8 mouse cellular contexts compared by ENCODE assay signal in the genomic region with DNA sequence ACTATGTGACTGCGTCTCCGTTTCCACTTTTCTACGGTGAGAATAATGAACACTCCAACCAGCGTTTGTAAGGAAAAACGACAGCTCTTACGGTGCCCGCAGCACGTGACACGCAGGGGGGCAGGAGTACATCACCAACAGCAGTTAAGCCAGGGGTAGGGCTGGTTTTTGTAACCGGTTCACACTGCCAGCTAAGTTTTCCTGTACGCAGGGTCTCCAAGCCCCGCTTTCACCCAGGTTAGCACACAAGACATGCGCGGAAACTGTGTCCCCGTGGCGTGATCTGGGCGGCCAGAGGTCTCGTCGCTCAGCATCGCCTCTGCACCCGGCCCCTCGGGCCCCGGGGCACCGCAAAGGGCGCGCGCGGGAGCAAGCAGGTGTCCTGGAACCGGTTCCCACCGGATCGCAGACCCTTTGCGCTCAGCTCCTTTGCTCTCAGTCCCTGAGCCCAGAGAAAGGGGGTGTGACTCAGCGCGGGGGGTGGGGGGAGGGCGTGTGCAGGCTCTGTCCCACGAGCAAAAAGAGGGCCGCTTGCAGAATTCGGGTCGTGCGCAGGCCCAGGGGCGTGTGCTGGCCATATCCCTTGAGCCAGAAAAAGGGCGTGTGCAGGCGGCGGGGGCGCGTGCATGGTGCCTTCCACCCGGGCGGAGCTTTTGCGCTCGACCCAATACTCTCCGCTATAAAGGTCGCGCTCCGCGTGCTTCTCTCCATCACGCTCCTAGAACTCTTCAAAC. TPM values are rescaled to one million over a fixed set of nuclear protein-coding genes. Genes with fewer than 3 reads are reported as not detected.
DNase-seq lines count a peak whose midpoint lies in the region; ATAC-seq and TF ChIP-seq lines count a peak whose summit lies in the region.

Gene Mt2, plus strand, starts transcription at position 590 of the 734 bp plus-strand sequence.

- DNase-seq in CD4-positive, CD25-positive, alpha-beta regulatory T cell, adult 2 months (ENCODE audit: low read depth, low spot score): peak; percentile 30
- peak; percentile 88 to 90 for DNase-seq in adrenal gland, postnatal 36 days
- DNase-seq in heart, embryonic 10.5 days (ENCODE audit: low spot score): peak; percentile 95
- peak; percentile 86 for DNase-seq in liver, embryonic 11.5 days (ENCODE audit: low spot score)
- DNase-seq in testis, postnatal 10 days (ENCODE audit: low spot score): peak; percentile 85

- WGBS in embryonic facial prominence, embryonic 15.5 days: under 1% methylated on average over 56 of the region's 56 CpGs
- under 1% methylated on average over 56 of the region's 56 CpGs for WGBS in heart, embryonic 10.5 days
- WGBS in kidney, embryonic 14.5 days: under 1% methylated on average over 56 of the region's 56 CpGs
- WGBS in liver, embryonic 11.5 days: 2% methylated on average over 56 of the region's 56 CpGs

- 0 out of 2 replicates have a peak within 1 kb of the TSS, but pooled peaks have one; percentile 2 for H3K9ac ChIP-seq in embryonic facial prominence, embryonic 15.5 days
- H3K9ac ChIP-seq in kidney, embryonic 14.5 days (ENCODE audit: low read depth, low read length): peak within 1 kb of the TSS; percentile 42
- peak within 1 kb of the TSS; percentile 95 for H3K9ac ChIP-seq in liver, embryonic 11.5 days (ENCODE audit: low read depth, low read length)

- peaks cover 25% of the 10 kb centered on the region for H3K4me1 ChIP-seq in embryonic facial prominence, embryonic 15.5 days
- peaks cover 22% of the 10 kb centered on the region for H3K4me1 ChIP-seq in heart, embryonic 10.5 days
- H3K4me1 ChIP-seq in kidney, embryonic 14.5 days (ENCODE audit: control insufficient read depth, insufficient read depth, low read length): peaks cover 21% of the 10 kb centered on the region
- peaks cover 26% of the 10 kb centered on the region for H3K4me1 ChIP-seq in liver, embryonic 11.5 days (replicated peaks; ENCODE audit: control insufficient read depth, insufficient read depth, low read length)

- peak within 1 kb of the TSS; percentile 45 for H3K27ac ChIP-seq in embryonic facial prominence, embryonic 15.5 days (replicated peaks)
- peak within 1 kb of the TSS; percentile 73 for H3K27ac ChIP-seq in heart, embryonic 10.5 days
- H3K27ac ChIP-seq in kidney, embryonic 14.5 days (ENCODE audit: low read depth, low read length): no peak within 1 kb of the TSS
- peak within 1 kb of the TSS; percentile 96 for H3K27ac ChIP-seq in liver, embryonic 11.5 days (ENCODE audit: low read depth, low read length)

- peak within 1 kb of the TSS; percentile 49 for H3K4me3 ChIP-seq in embryonic facial prominence, embryonic 15.5 days (replicated peaks)
- H3K4me3 ChIP-seq in heart, embryonic 10.5 days: peak within 1 kb of the TSS; percentile 61
- H3K4me3 ChIP-seq in kidney, embryonic 14.5 days (ENCODE audit: low read length): peak within 1 kb of the TSS; percentile 40
- H3K4me3 ChIP-seq in liver, embryonic 11.5 days (ENCODE audit: low read depth, low read length): peak within 1 kb of the TSS; percentile 74
- H3K4me3 ChIP-seq in myocyte: peak within 1 kb of the TSS; percentile 77

- peak within 1 kb of the TSS; percentile 41 for H3ac ChIP-seq in myocyte (ENCODE audit: control insufficient read depth, insufficient read length)

- H3K36me3 ChIP-seq in embryonic facial prominence, embryonic 15.5 days: no peaks in the 10 kb centered on the region
- H3K36me3 ChIP-seq in heart, embryonic 10.5 days: no peaks in the 10 kb centered on the region
- no peaks in the 10 kb centered on the region for H3K36me3 ChIP-seq in kidney, embryonic 14.5 days (ENCODE audit: control insufficient read depth, insufficient read depth, low read length)
- no peaks in the 10 kb centered on the region for H3K36me3 ChIP-seq in liver, embryonic 11.5 days (ENCODE audit: control insufficient read depth, insufficient read depth, low read length)
- H3K36me3 ChIP-seq in myocyte (ENCODE audit: control insufficient read depth, insufficient read depth): no peaks in the 10 kb centered on the region

- H3K79me2 ChIP-seq in myocyte (ENCODE audit: control insufficient read depth, insufficient read depth): no peaks in the 10 kb centered on the region

- H3K27me3 ChIP-seq in embryonic facial prominence, embryonic 15.5 days: peaks cover 67% of the 10 kb centered on the region
- H3K27me3 ChIP-seq in heart, embryonic 10.5 days (ENCODE audit: insufficient read depth, poor library complexity, severe bottlenecking): peaks cover 93% of the 10 kb centered on the region
- H3K27me3 ChIP-seq in kidney, embryonic 14.5 days (ENCODE audit: control insufficient read depth, insufficient read depth, low read length): peaks cover 61% of the 10 kb centered on the region
- H3K27me3 ChIP-seq in liver, embryonic 11.5 days (replicated peaks; ENCODE audit: control insufficient read depth, insufficient read depth, low read length): peaks cover 24% of the 10 kb centered on the region
- H3K27me3 ChIP-seq in myocyte (ENCODE audit: control insufficient read depth, insufficient read depth, insufficient read length): no peaks in the 10 kb centered on the region

- TF ChIP-seq POLR2A in myocyte (IDR thresholded peaks at IDR 0.05; ENCODE audit: insufficient read length, low read depth): no peak

- H3K4me2 ChIP-seq in embryonic facial prominence, embryonic 15.5 days (replicated peaks): peak within 1 kb of the TSS; percentile 93
- H3K4me2 ChIP-seq in kidney, embryonic 14.5 days (replicated peaks; ENCODE audit: low read depth, low read length): peak within 1 kb of the TSS; percentile 85
- H3K4me2 ChIP-seq in liver, embryonic 11.5 days: peak within 1 kb of the TSS; percentile 93
- peak within 1 kb of the TSS; percentile 94 for H3K4me2 ChIP-seq in myocyte (ENCODE audit: low read depth)

- H3K9me3 ChIP-seq in embryonic facial prominence, embryonic 15.5 days (replicated peaks): no peaks in the 10 kb centered on the region
- H3K9me3 ChIP-seq in heart, embryonic 10.5 days: no peaks in the 10 kb centered on the region
- no peaks in the 10 kb centered on the region for H3K9me3 ChIP-seq in kidney, embryonic 14.5 days (ENCODE audit: control insufficient read depth, low read length)
- H3K9me3 ChIP-seq in liver, embryonic 11.5 days (ENCODE audit: control insufficient read depth, low read length): no peaks in the 10 kb centered on the region

- ATAC-seq in embryonic facial prominence, embryonic 15.5 days (ENCODE audit: insufficient number of reproducible peaks, low FRiP score, low TSS enrichment, low read depth): peak; percentile 55
- peak; percentile 82 for ATAC-seq in kidney, embryonic 14.5 days (ENCODE audit: low FRiP score, low TSS enrichment)
- peak; percentile 90 for ATAC-seq in liver, embryonic 11.5 days (replicated peaks; ENCODE audit: low FRiP score)

TF ChIP-seq in myocyte, 11 proteins besides CTCF, POLR2A, EP300 and RAD21:
- TF ChIP-seq MYOG (IDR thresholded peaks at IDR 0.05; ENCODE audit: control insufficient read depth in 1 of 3, insufficient read depth in 1 of 3, insufficient read length in 2 of 3, low read depth in 2 of 3) (peak in 2 of 3 experiments; percentile 0 to 37), TCF12 (IDR thresholded peaks at IDR 0.05; ENCODE audit: insufficient read depth, poor library complexity, severe bottlenecking) (no peak), REST (IDR thresholded peaks at IDR 0.05; ENCODE audit: insufficient read depth, insufficient read length) (no peak), POLR2AphosphoS2 (IDR thresholded peaks at IDR 0.05; ENCODE audit: insufficient read length, low read depth) (no peak), SRF (IDR thresholded peaks at IDR 0.05; ENCODE audit: control insufficient read depth, insufficient read length, low read depth) (no peak), MYOD1 (IDR thresholded peaks at IDR 0.05; ENCODE audit: control insufficient read depth in 1 of 3, insufficient read length in 2 of 3, low read depth in 2 of 3) (peak in 1 of 3 experiments; percentile 7), CEBPB (IDR thresholded peaks at IDR 0.05; ENCODE audit: insufficient read depth, poor library complexity, severe bottlenecking) (no peak), USF1 (IDR thresholded peaks at IDR 0.05; ENCODE audit: low read depth) (peak; percentile 84)

RNA-seq across cellular contexts. Expression of gene Mt2, which starts in this region (rescaled TPM):
- total RNA-seq in adrenal gland, postnatal 36 days (2021): 100 to 1,000 TPM; 138 to 410 TPM
- 83.3 and 95.7 TPM in 2 replicates for polyA plus RNA-seq in embryonic facial prominence, embryonic 15.5 days (2015; fragmentation: Nextera tagmentation; extraction: Ambion mirVana)
- polyA plus RNA-seq in heart, embryonic 10.5 days (2016; fragmentation: Nextera tagmentation; extraction: Ambion mirVana): 86.3 and 113 TPM in 2 replicates
- polyA plus RNA-seq in kidney, embryonic 14.5 days (2014; fragmentation: Nextera tagmentation; extraction: Ambion mirVana): 58.3 and 67.5 TPM in 2 replicates
- polyA plus RNA-seq in liver, embryonic 11.5 days (2014; fragmentation: Nextera tagmentation; extraction: Ambion mirVana): 785 and 795 TPM in 2 replicates
- 699 TPM for polyA plus RNA-seq in myocyte (2012; fragmentation: generic; extraction: Trizol)

Comparison
In these comparisons a context has a peak if more than half of its experiments do, and no peak if none do; other contexts are left out.
1. DNase-seq: peak in every context shown above with its lines; median percentile 95 in heart, embryonic 10.5 days; 89 in adrenal gland, postnatal 36 days; 86 in liver, embryonic 11.5 days; 85 in testis, postnatal 10 days; 30 in CD4-positive, CD25-positive, alpha-beta regulatory T cell, adult 2 months.
2. H3K9ac ChIP-seq: peak in every context shown above with its lines; median percentile 95 in liver, embryonic 11.5 days; 42 in kidney, embryonic 14.5 days; 2 in embryonic facial prominence, embryonic 15.5 days.